Mouse (Mus musculus): ENCODE measurements around the gene 6430628N08Rik.
A peak's percentile ranks its signal among the peaks of the same experiment; 100 is the strongest.

6430628N08Rik gene

DNA sequence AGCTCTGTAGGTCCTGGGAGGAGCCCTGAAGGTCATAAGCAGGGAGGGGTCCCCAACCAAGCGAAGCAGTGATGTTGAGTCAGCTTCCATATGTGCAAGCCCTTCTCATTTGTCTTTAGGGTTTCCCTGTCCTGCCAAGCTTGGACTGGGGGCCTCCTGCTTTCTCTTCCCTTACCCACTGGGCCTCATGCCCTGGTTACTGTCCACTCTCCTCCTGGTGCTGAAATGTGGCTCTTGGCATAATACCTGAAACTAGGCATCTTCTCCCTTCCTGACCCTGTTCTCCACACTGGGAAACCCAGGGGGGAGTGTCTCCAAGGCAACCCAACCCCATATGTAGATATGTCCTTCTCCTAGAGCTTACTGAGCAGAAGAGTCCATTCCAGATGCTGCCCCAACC lies 3.6 kb upstream of the 6430628N08Rik start:
- DNase-seq (ENCODE audit: low read depth, low spot score): no peak

DNA sequence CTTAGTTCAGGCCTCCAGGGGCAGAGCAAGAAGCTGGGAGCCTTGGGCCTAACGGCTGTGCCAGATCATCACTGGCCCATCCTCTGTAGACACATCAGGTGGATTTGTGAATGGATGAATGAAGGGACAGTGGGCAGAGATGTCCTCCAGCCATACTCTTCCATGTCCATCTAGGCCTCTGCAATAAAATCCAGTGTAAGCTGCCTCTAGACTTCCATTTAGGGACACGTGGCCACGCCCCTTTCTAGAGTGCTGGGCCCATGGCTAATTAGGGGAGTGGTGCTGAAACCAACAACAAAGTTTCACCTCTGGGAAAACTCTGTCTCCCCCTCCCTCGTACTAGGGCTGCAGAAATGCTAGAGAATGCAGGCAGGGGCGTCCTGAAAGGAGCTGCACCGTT lies 399 bp upstream of the 6430628N08Rik start:
- DNase-seq (ENCODE audit: low read depth, low spot score): no peak

DNA sequence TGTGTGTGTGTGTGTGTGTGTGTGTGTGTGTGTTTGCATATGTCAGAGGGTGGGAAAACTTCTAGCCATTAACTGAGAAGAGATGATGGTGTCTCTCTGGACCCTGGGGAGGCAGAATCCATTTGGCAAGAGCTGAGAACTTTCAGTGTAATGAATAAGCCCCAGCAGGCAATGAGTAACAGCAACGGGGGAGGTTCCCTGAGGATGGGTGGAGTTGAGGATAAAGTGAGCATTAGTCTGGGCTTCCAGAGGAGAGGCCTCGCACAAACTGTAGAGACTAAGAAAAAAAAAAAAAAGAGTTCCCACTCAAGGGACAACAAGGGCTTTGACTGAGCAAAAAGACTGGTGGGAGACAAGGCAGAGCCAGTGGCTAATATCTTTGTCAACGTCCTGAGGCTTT lies 3.8 kb downstream of the 6430628N08Rik start:
- DNase-seq (ENCODE audit: low read depth, low spot score): no peak

DNA sequence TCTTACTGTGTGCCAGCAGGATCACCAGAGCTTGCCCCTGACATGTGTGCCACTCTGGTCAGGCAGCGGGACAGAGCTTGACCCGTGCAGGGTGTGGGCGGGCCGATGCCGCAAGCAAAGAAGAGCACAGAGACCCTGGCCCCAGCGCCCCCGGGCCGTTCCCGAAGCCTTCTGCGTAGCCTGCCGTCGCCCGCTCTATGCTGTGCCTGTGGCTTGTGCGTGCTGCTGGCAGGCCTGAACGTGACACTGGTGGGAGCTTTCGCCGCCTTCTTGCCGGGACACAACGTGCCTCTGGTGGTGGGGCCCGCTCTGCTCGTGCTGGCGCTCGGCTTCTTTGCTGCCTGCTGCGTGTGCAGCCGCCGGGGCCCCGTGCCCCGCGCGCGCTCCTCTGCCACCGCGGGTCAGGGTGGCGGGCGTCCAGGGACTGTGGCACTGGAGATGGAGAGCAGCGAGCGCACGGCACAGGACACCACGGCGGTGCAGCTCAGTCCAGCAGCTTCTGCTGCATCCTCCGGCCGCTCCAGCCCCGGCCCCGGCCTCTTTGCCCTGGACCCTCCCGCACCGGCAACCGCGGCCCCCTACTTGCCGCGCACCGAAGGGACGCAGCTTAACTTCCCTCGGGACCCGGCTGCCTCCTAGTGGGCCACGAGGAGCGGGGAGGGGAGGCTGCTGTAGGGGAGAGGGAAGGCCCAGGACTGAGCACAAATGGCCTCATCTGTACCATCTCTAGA lies 7.6 kb downstream of the 6430628N08Rik start:
- DNase-seq (ENCODE audit: low read depth, low spot score): no peak

DNA sequence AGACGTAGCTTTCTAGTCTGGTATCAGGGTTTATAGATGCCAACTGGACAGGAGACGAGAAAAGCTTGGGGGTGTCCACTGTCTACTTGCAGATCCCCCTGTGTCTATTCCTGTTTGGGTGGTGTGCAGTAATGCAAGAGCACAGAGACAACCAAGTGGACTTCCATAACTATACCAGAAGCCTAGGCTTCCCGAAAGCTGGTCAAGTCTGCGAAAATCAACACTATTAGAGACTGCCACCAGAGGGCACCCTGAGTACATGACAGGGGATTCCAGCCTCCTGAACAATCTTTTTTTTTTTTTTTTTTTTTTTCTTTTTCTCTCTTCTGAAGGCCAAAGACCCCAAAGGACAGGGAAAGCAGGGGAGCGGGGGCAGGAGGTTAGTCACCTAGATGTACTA lies 12.4 kb downstream of the 6430628N08Rik start:
- peak; percentile 83 for DNase-seq (ENCODE audit: low read depth, low spot score)

DNA sequence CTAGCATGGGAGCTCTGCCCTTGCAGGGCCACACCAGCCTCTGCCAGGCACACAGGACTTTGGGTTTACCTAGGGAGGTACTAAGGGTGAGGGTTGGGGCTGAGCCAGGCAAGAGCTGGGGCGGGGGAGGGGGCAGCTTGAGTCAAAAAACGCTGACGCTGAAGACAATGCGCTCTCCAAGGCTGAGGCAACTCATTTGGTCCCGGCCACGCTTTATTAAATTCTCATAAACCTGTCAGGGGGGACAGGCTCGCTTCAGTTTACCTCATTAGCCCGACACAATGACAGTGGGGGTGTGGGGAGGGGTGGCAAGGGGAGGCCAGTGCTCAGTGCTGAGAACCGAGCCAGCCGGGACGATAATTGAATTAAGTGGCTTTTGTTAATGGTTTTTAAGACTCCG lies 13.9 kb downstream of the 6430628N08Rik start:
- DNase-seq (ENCODE audit: low read depth, low spot score): no peak

DNA sequence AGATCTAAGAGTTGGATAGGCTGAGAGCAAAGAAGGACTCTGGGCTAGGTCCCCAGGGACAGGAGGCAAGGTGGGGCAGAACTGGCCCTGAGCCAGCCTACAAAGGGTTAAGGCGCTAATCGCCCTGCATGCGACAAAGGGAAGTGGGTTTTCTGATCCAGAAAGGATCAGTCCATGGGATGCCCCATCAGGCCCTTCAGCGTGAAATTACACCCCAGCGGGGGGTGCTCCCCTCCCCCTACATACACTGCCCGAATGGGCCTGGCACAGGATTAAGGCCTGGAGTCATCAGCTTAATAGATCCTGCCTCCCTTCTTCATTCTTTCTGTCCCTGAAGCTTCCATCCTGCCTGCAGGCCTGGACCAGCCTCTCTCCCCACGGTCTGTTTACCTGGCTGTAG lies 15.2 kb downstream of the 6430628N08Rik start:
- no peak for DNase-seq (ENCODE audit: low read depth, low spot score)

DNA sequence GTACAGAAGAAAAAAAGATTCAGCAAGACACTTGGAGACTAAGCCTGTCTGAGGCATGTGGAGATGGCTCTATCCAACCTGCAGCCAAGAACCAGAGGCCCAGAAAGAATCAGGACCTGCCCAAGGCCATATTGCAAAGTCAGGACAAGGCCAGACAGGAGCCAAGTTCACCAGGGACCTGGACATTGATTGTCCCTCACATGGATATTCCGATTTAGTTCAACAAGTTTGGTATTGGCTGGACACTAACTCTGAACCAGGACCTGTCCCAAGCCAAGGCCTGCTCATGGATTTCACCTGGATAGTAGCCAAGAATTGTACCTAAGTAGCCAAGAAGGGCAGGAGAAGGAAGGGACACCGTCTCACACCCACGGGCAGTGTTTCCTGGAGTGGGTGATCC lies 16.3 kb downstream of the 6430628N08Rik start:
- no peak for DNase-seq (ENCODE audit: low read depth, low spot score)

DNA sequence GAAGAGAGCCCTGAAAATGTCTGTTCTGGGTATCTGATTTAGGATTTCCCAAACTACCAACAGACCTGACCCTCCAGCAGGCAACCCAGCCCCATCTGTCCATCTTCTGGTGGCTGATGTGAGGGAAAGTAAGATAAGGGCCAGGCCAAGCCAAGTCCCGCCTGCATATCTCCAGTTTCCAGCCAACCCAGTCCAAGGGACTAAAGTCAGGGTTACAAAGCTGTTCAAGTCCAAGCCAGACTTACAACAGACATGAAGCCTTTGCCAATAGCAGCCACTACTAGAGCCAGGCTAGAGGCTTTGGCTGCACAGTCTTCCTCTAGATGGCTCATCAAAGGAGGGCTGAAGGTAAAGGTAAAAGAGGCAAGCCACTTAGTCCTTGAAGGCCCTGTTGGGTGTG lies 17.5 kb downstream of the 6430628N08Rik start:
- no peak for DNase-seq (ENCODE audit: low read depth, low spot score)

DNA sequence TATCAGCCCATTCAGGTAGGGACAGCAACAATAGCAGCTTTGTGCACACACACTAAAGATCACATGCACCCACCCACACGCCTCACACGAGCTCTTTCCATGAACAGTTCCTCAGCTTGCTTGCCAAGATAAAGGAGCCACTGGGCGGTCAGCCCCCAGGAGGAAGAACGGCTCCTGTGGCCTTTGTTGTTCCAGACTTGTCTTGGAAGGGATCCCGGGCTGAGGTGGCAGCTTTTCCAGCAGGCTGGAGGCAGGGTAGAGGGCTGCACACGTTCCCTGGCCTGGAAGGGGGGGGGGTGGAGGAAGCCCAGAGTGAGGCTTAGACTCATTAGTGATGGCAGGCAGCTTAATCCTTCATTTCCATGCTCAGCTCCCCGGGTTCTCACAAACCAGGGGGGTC lies 18.2 kb downstream of the 6430628N08Rik start:
- no peak for DNase-seq (ENCODE audit: low read depth, low spot score)

DNA sequence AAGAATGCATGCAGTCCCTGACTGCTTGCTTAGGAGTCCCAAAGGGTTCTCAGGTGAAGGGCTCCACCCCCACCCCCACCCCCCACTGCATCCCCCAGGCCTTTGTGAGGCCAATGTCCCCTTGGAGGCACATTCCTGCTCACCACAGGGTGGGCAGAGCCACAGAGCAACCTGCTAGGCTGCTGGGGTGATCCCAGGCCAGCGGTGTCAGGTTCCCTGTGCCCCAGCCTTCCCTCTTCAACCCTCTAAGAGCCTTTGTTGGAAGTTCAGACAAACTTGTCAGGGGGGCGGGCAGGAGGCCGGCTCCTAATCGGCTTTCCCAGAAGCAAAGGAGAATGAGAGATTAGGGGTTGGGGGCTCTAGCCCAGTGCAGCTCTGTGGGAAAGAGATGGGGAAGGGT lies 21.1 kb downstream of the 6430628N08Rik start:
- DNase-seq (ENCODE audit: low read depth, low spot score): no peak

DNA sequence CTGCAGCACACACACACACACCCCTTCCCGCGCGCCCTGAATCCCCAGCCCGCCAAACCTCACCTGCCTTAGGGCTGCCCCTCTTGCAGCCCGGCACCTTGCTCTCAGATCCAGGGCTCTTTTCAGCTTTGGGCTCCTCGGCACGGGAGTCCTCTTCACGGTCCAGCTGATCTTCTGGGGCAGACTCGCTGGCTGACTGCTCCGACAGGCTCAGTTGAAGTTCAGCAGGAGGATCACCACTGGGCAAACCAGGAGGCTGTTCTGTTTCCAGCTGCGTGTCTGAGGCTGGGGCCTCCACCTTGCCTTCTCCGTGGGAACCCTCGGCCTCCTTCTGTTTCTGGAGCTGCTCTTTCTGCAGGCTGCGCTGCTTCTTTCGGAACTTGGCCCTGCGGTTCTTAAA lies 29.4 kb downstream of the 6430628N08Rik start:
- DNase-seq (ENCODE audit: low read depth, low spot score): no peak

DNA sequence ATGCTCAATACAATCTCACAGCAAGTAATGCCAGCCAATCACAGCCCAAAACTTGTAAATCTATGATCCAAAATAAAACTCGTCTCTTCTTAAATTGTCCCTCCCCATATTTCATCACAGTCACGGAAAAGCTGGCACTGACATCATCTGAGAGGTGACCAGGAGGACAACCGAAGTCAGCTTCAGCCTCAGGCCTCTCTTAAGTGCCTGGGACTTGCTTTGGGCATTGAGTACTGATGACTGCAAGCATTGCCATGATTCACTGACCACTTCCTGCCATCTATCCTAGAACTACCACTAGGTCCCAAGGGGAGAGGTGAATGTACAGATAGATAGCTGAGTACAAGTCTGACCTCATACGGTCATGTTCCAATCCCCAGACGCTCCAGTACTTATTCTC lies 32.2 kb downstream of the 6430628N08Rik start:
- no peak for DNase-seq (ENCODE audit: low read depth, low spot score)

DNA sequence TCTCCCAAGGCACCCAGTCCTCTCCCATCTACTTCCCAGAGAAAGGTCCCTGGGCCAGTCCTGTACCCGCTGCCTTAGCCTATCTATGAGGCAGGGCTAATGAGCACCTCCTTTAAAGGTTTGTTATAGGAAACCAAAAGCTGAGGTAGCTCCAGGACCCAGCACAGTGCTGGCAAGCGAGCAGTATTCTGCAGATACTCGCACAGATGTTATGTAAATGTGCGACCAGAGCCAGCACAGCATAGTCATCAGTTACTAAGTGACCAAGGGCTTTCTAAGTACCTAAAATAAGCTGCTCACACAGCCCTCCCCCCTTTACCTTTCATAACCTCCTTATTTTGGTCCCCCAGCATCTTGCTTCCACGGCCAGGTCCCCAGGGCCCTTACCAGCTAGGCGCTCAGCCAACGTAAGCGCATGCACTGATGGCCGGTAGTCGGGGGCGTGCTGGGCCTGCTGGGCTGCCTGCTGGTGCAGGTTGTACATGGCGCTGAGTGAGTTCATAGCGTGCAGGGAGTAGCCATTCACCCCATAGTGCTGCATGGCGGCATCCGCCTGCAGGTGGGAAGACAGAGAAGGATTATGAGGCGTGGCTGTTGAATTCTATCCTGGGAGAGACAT lies 32.9 kb downstream of the 6430628N08Rik start:
- no peak for DNase-seq (ENCODE audit: low read depth, low spot score)

DNA sequence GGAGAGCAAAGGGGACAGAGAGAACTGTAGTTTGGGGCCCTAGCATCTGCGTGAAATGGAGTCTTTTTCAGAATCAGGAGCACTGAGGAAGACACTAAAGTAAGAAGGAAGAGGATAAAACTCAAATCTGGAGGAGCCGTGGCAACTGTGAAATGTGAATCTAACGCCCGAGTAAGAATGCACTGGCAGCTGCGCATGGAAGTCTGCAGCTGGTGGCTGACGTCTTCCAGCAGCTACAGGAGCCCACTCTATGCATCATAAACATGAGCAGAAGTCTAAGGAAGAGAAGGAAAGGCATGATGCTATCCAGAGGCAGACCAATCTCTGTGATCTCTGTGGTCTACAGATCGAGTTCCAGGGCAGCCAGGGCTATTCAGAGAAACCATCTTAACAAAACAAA lies 37.2 kb downstream of the 6430628N08Rik start:
- no peak for DNase-seq (ENCODE audit: low read depth, low spot score)

DNA sequence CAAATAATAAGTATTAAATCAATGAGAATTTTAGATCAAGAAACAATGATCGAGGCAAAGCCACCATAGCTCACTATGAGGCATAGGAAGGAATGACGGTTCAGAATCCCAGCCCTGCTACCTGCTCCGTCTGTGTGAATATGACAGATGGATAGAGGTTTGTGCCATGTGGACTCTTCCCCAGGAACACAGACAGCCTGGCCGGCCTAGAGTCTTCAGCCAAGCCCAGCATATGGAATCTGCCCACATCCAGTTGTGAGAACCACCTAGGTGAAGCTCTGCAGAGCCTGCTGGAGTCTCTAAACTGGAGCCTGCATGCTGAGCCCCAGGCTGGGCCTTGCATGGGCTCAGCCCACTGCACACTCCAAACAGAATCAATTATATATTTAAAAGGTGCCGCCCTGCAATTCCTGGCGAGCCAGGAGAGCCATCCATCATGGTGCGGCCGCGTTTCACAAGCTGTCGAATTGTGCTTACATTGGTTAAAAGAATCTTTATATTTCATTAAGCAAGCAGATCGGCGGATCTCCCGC lies 41.2 kb downstream of the 6430628N08Rik start:
- DNase-seq (ENCODE audit: low read depth, low spot score): no peak

DNA sequence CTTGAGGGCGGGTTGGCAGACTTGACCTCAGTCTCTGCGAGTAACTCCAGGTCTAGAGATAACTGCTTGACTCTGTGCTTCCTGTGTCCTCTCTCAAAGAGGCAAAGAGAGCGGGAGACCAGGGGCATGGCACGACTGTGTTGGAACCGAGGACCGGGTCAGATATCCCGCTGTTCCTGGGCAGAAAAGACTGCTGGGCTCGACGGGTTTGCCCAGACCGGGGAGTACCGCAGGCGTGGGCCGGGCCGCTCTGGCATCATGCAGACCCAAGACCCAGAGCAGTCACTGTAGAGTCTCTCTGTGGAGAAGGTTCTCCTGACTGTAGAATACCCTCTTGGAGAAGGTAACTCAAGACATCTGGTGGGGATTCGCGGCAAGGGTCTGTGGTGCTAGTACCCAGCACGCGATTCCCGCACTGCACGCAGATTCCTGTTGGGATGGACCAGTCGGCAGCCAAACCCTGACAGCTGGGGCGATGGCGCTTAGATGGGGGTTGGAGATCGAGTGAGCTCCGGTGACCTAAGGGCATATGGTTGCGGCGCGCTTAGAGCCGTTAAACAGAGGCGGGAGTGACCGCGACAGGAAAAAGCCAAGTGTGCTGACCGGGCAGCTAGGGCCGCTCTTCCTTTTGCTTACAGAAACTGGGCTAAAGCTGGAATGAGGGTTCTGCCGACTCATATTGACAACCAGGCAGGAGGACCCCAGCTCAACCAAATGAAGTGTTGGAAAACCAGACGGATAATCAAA lies 45.5 kb downstream of the 6430628N08Rik start:
- no peak for DNase-seq (ENCODE audit: low read depth, low spot score)

DNA sequence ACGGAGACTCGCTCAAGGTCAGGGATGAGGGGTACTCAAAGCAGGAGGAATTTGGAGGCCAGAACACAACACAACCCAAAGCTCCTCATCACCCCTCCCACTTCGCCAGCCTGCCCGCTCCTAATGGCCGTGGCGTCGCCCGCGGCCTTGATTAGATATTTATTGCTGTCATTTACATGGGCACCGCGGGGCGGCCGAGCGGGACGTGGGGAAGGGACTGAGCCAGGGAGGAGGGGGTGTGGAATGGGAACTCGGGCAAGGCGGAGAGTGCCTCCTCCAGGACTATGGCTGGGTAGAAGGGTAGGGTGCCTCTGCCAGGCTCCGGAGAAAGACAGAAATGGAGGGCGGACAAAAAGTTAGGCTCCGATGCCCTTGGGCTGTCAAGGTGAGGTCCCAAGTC lies 46.2 kb downstream of the 6430628N08Rik start:
- no peak for DNase-seq (ENCODE audit: low read depth, low spot score)

DNA sequence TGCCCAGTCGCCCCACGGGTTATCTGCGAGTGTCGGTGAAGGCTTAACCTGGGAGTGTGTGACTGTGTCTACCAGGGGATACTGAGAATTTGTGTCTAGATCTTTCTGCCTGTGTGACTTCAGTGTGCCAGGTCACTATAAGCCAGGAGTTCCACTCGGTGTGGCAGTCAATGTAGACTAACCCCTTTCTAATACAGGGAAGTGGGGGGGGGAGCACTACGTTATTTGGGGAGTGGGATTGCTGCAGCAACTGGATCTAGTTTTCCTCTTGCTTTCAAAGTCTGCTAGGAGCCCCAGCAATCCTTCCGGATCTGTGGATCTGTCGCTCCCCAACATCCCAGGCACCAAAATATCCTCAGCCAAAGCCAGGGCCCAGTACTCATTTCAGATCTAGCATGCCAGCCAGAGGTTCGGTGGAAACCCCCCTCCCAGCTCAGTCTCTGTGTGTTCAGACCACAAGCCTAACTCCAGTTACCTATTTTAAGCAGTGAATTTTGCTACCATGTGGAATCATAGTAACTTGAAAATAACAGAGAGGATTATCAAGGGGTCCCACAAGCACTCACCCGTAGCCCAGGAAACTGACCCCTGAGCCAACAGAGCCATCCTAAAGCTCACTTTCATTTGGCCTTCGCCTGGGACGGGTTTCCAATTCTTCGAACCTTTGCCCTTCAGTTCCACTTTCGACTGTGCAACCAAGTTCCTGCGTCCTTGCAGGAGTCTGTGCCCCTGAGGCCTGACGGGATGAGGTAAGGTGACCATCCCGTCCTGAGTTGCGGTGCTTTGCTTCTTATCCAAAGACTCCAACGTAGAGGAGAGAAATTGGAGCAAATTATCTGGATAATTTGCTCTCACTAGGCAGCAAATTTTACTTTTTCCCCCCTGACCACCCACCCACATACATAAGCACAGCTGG lies 46.9 kb downstream of the 6430628N08Rik start:
- DNase-seq (ENCODE audit: low read depth, low spot score): no peak

DNA sequence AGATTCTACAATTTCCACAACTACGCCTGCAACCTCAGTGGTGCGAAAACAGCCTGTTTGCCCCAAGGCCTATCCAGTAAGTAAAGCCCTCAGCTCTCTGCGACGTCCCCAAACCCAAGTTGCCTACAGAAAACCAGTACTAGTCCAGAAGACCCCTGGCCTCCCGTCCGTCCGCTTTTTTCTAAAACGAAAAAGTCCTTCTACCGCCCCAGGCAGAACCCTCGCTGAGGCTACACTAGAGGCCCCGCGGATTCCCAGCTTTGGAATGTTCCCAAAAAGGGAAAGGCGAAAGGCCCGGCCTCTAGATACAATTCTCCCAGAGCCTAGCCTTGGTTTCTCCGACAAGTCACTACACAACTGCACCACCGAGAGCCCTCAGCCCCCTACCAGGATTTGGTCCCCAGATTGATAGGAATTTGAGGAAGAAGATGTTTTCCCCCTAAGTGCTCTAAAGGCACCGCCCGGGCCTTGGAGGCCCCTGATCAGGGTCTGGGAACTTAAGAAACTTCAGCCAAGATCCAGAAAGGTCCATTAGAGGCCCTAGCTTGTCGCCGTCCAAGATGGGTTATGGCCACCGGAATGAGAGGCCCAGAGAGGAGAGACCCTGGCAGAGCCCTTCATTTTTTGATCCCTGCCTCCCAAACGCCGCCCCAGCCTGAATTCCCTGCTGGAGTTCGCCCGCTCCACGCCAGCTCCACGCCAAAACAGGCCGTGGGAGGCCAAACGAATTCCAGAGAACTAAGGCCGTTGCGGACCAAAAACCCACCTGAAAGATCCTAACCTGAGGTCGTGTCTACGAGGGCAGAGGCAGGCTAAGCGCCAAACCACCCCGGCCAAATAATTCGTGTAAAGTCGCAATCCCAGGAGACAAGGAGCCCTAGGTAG lies 48.1 kb downstream of the 6430628N08Rik start:
- no peak for DNase-seq (ENCODE audit: low read depth, low spot score)

All from CD4-positive, CD25-positive, alpha-beta regulatory T cell, adult 2 months (primary cell).